Mouse (Mus musculus) embryonic facial prominence, embryonic 12.5 days (tissue): Measurements from ENCODE around the gene Peli2. TPM values are rescaled to one million over a fixed set of nuclear protein-coding genes. Genes with fewer than 3 reads are reported as not detected.
A peak's percentile ranks its signal among the peaks of the same experiment; 100 is the strongest.

ENCODE experiments used
- ATAC-seq: fragments of 200-750 bp; cut with Nextera tagmentation; 2 replicates; pipeline ENCODE4 v1.8.0; 2017; ENCODE audit not compliant: insufficient number of reproducible peaks, insufficient read depth, low FRiP score, low TSS enrichment
- H3K27ac ChIP-seq: fragments of 300-500 bp; sonication (generic); 2 replicates; pipeline ENCODE4 v1.5.1; 2016; ENCODE audit warnings: mild to moderate bottlenecking
- H3K27me3 ChIP-seq: fragments of 300-500 bp; sonication (generic); 2 replicates; pipeline ENCODE4 v1.6.1; 2016; ENCODE audit warnings: mild to moderate bottlenecking, moderate library complexity
- H3K36me3 ChIP-seq: fragments of 300-500 bp; sonication (generic); 2 replicates; pipeline ENCODE4 v1.6.1; 2016; ENCODE audit warnings: mild to moderate bottlenecking
- H3K4me1 ChIP-seq: fragments of 300-500 bp; sonication (generic); 2 replicates; pipeline ENCODE4 v1.6.1; 2016
- H3K4me2 ChIP-seq: fragments of 300-500 bp; sonication (generic); replicated peaks from 2 replicates; pipeline ENCODE4 v1.6.1; 2016; ENCODE audit warnings: mild to moderate bottlenecking, moderate library complexity
- H3K4me3 ChIP-seq: fragments of 300-500 bp; sonication (generic); 2 replicates; pipeline ENCODE4 v1.5.1; 2016; ENCODE audit warnings: mild to moderate bottlenecking
- H3K9ac ChIP-seq: fragments of 300-500 bp; sonication (generic); 2 replicates; pipeline ENCODE4 v1.6.1; 2016; ENCODE audit warnings: mild to moderate bottlenecking, moderate library complexity
- H3K9me3 ChIP-seq: fragments of 300-500 bp; sonication (generic); 2 replicates; pipeline ENCODE4 v1.6.1; 2016; ENCODE audit warnings: mild to moderate bottlenecking, moderate library complexity
- WGBS: fragments of 180-500 bp; shearing (Covaris S2); methylation state at CpG from one replicate; pipeline ENCODE4 v1.1.7; 2016; 5-methylcytosine and 5-hydroxymethylcytosine counted together
- polyA plus RNA-seq: library from polyadenylated mRNA; unstranded; fragments of >200 nt; fragmentation: Nextera tagmentation; extraction: Ambion mirVana; gene quantifications from 2 replicates; pipeline ENCODE4 v1.2.1, GENCODE M21; 2016

Peli2 gene
- polyA plus RNA-seq, 1 experiment from 2014 or later: 9.9 TPM

DNA sequence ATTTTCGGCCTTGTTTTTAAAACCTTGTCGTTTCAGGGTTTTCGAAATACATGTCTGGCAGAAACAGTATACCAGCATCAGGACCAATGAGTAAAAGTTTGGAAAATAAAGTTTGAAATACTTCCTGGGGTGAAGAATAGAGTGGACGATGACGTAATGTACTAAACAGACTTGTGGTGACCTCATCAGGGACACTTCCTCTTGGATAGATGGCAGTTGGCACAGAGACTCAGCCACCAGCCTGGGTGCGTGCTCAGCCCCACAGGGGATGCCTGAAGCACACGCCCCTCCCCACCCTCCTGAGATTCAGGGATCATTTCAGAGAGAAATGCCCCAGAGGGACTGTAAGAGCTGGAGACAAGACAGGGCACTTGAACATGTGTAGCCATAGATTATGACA lies 76.7 kb downstream of the Peli2 start:
- Histone ChIP-seq H3K9me3 (no peaks in the 10 kb centered on the region), H3K4me2 (no peak overlapping the region), H3K27ac (no peak overlapping the region), H3K4me3 (no peak overlapping the region), H3K9ac (no peak overlapping the region), H3K27me3 (no peaks in the 10 kb centered on the region), H3K36me3 (no peaks in the 10 kb centered on the region), H3K4me1 (peaks cover 35% of the 10 kb centered on the region)
- no peak for ATAC-seq
- WGBS: 79% methylated on average over 7 of the region's 7 CpGs

DNA sequence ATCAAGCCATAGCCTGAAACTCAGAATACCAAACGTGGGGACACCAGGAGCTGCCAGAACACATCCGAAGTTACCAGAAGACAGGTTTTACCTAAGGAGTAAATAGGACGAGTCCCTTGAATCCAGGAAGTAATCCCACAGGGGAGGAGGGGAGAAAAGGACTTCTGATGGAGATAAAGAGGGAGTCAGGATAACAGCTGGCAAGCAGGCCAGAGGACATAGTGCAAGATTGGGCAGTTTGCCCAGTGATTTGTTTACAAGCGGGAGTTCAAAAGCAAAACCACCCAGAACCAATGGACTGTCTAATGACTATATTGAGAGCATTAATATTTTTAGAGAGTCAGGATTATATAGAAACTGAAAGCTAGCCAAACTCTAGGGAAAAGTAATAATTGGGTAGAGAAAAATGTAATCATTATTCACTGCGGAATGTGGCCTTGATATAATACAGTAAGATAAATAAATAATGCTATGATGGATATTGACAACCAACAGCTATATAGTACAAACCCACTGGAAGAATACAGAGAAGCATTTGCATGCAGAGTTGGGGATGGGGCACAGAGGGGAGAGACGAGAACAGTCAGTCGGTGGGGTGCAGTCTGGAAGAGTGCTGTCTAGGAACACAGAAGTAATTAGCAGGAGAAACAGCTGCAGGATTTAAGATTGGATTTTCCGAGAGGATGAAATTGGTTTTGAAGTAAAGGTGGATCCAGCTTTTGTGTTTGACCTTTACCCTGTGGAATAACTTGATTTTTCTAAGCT lies 77.7 kb downstream of the Peli2 start:
- Histone ChIP-seq H3K9me3 (no peaks in the 10 kb centered on the region), H3K27me3 (no peaks in the 10 kb centered on the region), H3K9ac (no peak overlapping the region), H3K27ac (no peak overlapping the region), H3K4me2 (no peak overlapping the region), H3K4me1 (peaks cover 41% of the 10 kb centered on the region), H3K4me3 (no peak overlapping the region), H3K36me3 (no peaks in the 10 kb centered on the region)
- WGBS: 60% methylated on average over 8 of the region's 8 CpGs
- no peak for ATAC-seq

DNA sequence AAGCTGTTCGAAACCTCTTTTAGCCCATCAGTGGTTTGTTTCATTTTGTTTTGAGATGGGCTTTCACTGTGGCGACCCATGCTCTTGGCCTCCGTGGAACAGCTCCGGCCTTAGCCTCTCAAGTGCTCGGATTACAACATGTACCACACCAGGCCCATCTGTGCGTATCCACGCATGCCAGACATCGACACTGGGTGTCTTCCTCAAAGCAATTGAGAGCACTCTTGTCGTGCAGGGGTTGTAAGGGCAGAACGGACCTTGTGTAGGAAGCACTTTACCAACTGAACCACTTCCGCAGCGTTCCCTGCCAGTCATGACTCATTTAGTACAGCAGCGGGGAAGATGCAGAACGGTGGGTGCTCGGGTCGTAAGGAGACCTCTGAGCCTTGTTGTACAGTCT lies 78.3 kb downstream of the Peli2 start:
- Histone ChIP-seq H3K27ac (no peak overlapping the region), H3K4me2 (no peak overlapping the region), H3K9me3 (no peaks in the 10 kb centered on the region), H3K4me1 (peaks cover 41% of the 10 kb centered on the region), H3K27me3 (no peaks in the 10 kb centered on the region), H3K36me3 (no peaks in the 10 kb centered on the region), H3K9ac (no peak overlapping the region), H3K4me3 (no peak overlapping the region)
- no peak for ATAC-seq
- WGBS: 53% methylated on average over 16 of the region's 16 CpGs

DNA sequence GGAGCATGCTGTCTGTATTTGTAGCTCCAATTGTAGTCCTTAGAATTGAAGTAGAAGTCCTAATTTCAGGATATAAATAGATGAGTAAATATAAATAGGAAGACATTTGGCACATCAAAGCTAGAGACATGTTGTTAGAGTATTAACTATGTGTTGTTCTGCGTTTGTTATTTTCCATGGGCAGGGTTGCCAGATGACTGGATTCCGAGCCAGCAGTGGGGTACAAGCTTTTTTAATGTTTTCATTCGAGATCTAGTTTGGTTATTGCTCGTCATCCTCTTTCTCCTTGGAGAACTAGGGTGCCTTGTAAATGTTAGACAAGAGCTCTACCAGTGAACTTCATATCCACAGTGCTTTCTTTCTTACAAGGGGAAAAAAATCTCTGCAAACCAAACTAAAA lies 78.9 kb downstream of the Peli2 start:
- Histone ChIP-seq H3K4me3 (no peak overlapping the region), H3K27ac (no peak overlapping the region), H3K36me3 (no peaks in the 10 kb centered on the region), H3K4me1 (peaks cover 41% of the 10 kb centered on the region), H3K9ac (no peak overlapping the region), H3K4me2 (no peak overlapping the region), H3K9me3 (no peaks in the 10 kb centered on the region), H3K27me3 (no peaks in the 10 kb centered on the region)
- ATAC-seq: no peak
- 75% methylated on average over 4 of the region's 4 CpGs for WGBS

DNA sequence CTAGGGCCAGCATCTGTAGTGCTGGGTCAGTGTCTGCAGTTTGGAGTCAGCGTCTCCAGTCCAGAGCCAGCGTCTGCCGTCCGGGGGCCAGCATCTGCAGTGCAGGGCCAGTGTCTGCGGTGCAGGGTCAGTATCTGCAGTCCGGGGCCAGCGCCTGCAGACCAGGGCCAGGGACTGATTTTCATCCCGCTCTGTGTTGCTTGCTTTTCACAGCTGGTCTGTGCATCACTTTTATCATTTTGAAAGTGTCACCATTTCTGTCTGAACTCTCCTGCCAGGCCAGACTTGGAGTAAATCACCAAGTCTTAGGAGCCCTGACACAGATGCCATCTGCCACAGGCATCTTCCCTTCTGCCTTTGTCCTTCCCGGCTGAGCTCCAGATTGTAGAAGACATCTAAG lies 79.7 kb downstream of the Peli2 start:
- no peak overlapping the region for H3K27ac ChIP-seq
- H3K36me3 ChIP-seq: no peaks in the 10 kb centered on the region
- peaks cover 45% of the 10 kb centered on the region for H3K4me1 ChIP-seq
- no peak overlapping the region for H3K9ac ChIP-seq
- no peak overlapping the region for H3K4me3 ChIP-seq
- H3K27me3 ChIP-seq: no peaks in the 10 kb centered on the region
- 82% methylated on average over 9 of the region's 9 CpGs for WGBS
- no peak for ATAC-seq
- no peaks in the 10 kb centered on the region for H3K9me3 ChIP-seq
- no peak overlapping the region for H3K4me2 ChIP-seq

DNA sequence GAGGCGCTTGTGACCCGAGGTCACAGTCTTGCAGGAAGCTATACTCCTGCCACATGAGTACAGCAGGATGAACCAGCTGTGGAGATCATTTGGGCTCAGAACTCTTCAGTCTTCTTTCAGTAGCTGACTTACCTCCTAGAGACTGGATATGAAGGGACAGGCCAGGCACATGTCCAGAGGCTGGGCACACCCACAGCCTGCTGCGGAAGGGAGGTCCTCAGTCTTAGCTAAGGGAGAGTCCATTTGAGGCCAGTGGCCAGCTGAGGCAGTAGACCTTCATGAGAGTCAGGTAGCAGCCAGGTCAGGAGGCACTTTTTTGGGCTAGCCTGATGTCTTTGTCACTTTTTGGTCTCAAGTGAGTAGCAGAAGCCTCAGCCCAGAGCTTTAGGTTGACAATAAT lies 80.2 kb downstream of the Peli2 start:
- WGBS: 79% methylated on average over 3 of the region's 3 CpGs
- H3K4me1 ChIP-seq: peaks cover 49% of the 10 kb centered on the region

DNA sequence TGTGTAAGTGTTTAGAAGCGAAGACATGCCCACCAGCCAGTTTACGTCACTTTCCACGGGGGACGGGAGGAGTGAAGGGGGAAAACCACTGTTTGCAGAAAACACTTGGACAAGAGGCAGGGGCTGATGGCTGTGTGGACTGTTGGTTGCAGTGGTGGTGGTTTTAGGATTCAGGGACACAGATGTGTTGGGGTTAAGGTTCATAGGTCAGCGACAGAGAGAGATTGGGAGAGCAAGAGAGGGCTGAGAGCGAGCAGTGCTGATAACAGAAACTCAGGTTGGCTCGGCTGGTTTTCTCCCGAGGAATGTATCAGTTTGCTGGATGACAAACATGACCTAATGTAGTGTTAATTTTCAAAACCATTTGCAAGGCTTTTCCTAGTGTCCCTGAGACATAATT lies 80.8 kb downstream of the Peli2 start:
- Histone ChIP-seq H3K4me2 (no peak overlapping the region), H3K27ac (no peak overlapping the region), H3K4me3 (no peak overlapping the region), H3K9ac (no peak overlapping the region), H3K9me3 (no peaks in the 10 kb centered on the region), H3K36me3 (no peaks in the 10 kb centered on the region), H3K4me1 (peaks cover 46% of the 10 kb centered on the region), H3K27me3 (no peaks in the 10 kb centered on the region)
- 79% methylated on average over 8 of the region's 8 CpGs for WGBS
- ATAC-seq: no peak

More for the DNA sequence above, 80.2 kb downstream of the Peli2 start:
- ATAC-seq: no peak
- Histone ChIP-seq H3K27ac (no peak overlapping the region), H3K36me3 (no peaks in the 10 kb centered on the region), H3K9me3 (no peaks in the 10 kb centered on the region), H3K9ac (no peak overlapping the region), H3K4me3 (no peak overlapping the region), H3K4me2 (no peak overlapping the region), H3K27me3 (no peaks in the 10 kb centered on the region)

DNA sequence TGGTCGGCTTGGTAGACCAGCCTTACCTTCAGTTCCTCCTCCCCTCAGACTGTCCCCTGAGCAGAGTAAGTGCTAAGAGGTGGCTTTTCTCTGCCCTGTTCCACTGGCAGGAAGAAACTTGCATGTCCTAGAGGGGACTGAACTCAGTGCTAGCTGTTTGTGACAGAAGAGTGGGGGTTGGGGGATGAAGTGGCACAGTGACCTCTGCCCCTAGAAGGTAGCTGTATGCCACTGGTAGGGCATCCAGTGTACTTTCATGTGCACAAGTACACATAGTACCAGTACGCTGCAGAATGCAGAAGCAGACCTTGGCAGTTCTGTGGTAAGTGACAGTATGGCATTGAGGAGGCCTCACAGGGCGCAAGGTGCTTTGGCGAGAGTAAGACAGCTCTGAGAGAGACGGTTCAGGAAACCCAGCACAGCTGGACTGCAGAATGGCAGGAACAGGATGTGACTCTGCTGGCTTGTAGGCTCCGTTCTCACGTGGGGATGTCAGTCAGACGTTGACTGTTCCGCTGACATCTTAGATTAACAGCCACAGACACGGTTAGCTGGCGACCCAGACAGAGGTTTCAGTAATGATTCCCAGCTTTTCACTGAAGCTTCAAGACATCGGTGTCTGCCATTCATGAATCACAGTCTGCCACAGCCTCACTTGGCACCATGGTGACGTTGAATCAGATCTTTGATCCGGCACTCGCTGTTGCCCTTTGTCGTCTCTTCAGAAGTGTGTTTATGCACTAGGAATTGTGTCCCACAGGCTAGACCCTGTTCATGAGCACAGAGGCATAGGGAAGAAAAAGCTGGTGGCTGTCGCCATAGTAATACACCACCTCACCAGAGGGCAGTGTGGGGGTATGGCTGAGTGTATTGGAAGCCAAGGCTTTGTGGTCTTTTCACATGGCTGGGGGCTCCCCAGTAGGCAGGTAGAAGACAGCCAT lies 81.7 kb downstream of the Peli2 start:
- no peak overlapping the region for H3K27ac ChIP-seq
- H3K9ac ChIP-seq: no peak overlapping the region
- no peaks in the 10 kb centered on the region for H3K9me3 ChIP-seq
- H3K4me1 ChIP-seq: peaks cover 48% of the 10 kb centered on the region
- no peaks in the 10 kb centered on the region for H3K27me3 ChIP-seq
- no peak overlapping the region for H3K4me3 ChIP-seq
- no peaks in the 10 kb centered on the region for H3K36me3 ChIP-seq
- no peak overlapping the region for H3K4me2 ChIP-seq
- no peak for ATAC-seq
- 53% methylated on average over 17 of the region's 17 CpGs for WGBS

DNA sequence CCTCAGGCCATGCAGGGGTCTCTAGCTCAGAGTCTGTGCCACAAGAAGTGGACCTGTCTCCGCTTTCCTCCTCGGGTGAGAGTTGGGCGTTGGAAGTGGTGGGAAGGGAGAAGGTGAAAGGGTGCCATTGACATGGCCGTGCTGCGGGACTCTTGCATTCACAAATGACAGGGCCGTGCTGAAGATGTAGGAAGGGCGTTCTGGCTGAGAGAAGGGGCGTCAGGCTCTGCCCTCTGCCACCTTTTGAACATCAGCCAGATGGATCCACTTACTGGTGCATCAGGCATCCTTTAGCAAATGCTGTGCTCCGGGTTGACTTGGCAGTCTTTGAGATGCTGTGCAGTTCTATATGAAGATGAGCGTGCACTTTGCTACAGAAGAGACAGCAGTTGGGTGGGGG lies 84.4 kb downstream of the Peli2 start:
- H3K27me3 ChIP-seq: no peaks in the 10 kb centered on the region
- no peak for ATAC-seq
- H3K4me2 ChIP-seq: no peak overlapping the region
- H3K36me3 ChIP-seq: no peaks in the 10 kb centered on the region
- peaks cover 39% of the 10 kb centered on the region for H3K4me1 ChIP-seq
- no peak overlapping the region for H3K9ac ChIP-seq
- WGBS: 48% methylated on average over 10 of the region's 10 CpGs
- no peak overlapping the region for H3K4me3 ChIP-seq
- no peak overlapping the region for H3K27ac ChIP-seq
- no peaks in the 10 kb centered on the region for H3K9me3 ChIP-seq

DNA sequence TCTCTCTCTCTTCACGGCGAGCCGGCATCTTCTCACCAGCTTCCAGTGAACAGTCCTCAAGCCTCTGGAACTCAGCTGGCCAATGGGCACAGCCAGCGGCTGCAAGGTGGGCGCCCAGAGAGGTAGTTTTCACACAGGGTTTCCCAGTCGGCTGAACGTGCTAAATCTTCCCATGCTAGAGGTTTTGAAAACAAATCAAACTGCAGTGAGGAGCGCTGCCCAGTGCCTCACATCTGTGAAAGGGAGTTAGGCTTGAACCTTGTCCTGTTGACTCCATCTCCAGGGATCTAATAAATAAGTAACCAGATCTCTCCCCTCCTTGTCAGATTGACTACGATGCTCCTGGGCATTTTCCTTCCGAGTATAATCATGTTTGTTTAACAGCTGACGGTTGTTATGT lies 85.0 kb downstream of the Peli2 start:
- Histone ChIP-seq H3K4me2 (no peak overlapping the region), H3K9me3 (no peaks in the 10 kb centered on the region), H3K4me3 (no peak overlapping the region), H3K9ac (no peak overlapping the region), H3K4me1 (peaks cover 39% of the 10 kb centered on the region), H3K27ac (no peak overlapping the region), H3K27me3 (no peaks in the 10 kb centered on the region), H3K36me3 (no peaks in the 10 kb centered on the region)
- no peak for ATAC-seq
- WGBS: 38% methylated on average over 11 of the region's 11 CpGs

DNA sequence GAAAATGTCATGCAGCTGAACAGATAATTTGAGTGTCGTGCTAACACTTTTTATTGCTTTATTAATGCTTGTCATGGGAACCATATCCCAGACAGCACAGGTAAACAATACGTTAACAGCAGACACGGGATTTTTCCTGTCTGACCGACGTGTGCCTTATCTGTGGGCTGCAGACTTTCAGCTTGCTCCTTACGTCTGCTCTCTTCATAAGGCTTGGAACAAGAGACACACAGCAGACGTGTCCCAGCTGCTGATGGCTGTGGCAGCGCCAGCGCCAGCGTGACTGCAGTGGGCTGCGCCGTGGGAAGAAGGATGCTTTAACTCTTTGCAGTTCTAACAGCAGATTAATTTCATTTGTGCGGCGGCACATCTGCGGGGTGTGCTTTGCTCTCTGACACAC lies 86.5 kb downstream of the Peli2 start:
- 33% methylated on average over 15 of the region's 15 CpGs for WGBS
- no peaks in the 10 kb centered on the region for H3K9me3 ChIP-seq
- no peak overlapping the region for H3K9ac ChIP-seq
- no peak for ATAC-seq
- H3K27ac ChIP-seq: no peak overlapping the region
- H3K4me2 ChIP-seq: peak overlapping the region; percentile 29; the same call in 1 of the 2 replicates
- H3K4me3 ChIP-seq: no peak overlapping the region
- no peaks in the 10 kb centered on the region for H3K36me3 ChIP-seq
- H3K4me1 ChIP-seq: peaks cover 36% of the 10 kb centered on the region
- no peaks in the 10 kb centered on the region for H3K27me3 ChIP-seq
